ENCODE assay signal across 29 mouse cellular contexts in genomic region chr3:128380579-128380978, GRCm38 (mm10).
A peak's percentile ranks its signal among the peaks of the same experiment; 100 is the strongest.
DNase-seq lines count a peak whose midpoint lies in the region; ATAC-seq and TF ChIP-seq lines count a peak whose summit lies in the region.
"Had no signal": no experiment of that assay in that cellular context is flagged by ENCODE, and none has a peak within 500 bp of the region (broad histone marks: within the 10 kb centered on the region; RNA-seq: fewer than 3 reads in every experiment).

No protein-coding gene starts in this region.

- no peaks in the 10 kb centered on the region for H3K36me3 ChIP-seq in forebrain, embryonic 15.5 days
- no peaks in the 10 kb centered on the region for H3K36me3 ChIP-seq in forebrain, embryonic 10.5 days (replicated peaks)
- H3K36me3 ChIP-seq: embryonic facial prominence, embryonic 12.5 days; embryonic facial prominence, embryonic 15.5 days; G1E; heart, embryonic 10.5 days; heart, embryonic 13.5 days had no signal

- H3K9me3 ChIP-seq in forebrain, embryonic 15.5 days = no peaks in the 10 kb centered on the region
- H3K9me3 ChIP-seq in forebrain, embryonic 10.5 days = no peaks in the 10 kb centered on the region
- H3K9me3 ChIP-seq: embryonic facial prominence, embryonic 12.5 days; embryonic facial prominence, embryonic 15.5 days; heart, embryonic 10.5 days; heart, embryonic 13.5 days had no signal

- 0 out of 2 replicates have a peak, but pooled peaks have one; percentile 32 for ATAC-seq in forebrain, embryonic 15.5 days (replicated peaks)
- peak; percentile 52; the same call in 1 of the 2 replicates for ATAC-seq in frontal cortex, adult (ENCODE audit: low TSS enrichment)
- ATAC-seq: hindbrain, postnatal 0 days; inflammation-experienced regulatory T-cells, adult 6 months; intestine, embryonic 16.5 days; Patski had no signal

- no peak overlapping the region for H3K4me3 ChIP-seq in forebrain, embryonic 15.5 days
- no peak overlapping the region for H3K4me3 ChIP-seq in forebrain, embryonic 10.5 days
- H3K4me3 ChIP-seq: embryonic facial prominence, embryonic 12.5 days; embryonic facial prominence, embryonic 15.5 days; heart, adult 2 months; heart, embryonic 10.5 days; heart, embryonic 13.5 days had no signal

- no peak for DNase-seq in forebrain, embryonic 10.5 days (ENCODE audit: extremely low spot score, low spot score)
- no peak for DNase-seq in frontal cortex, postnatal 10 days (ENCODE audit: low spot score in 2 of 2)
- peak; percentile 14 for DNase-seq in brain, embryonic 14.5 days (ENCODE audit: low read depth)
- no peak for DNase-seq in heart, adult 11 months
- no peak for DNase-seq in thymus, postnatal 0 days (ENCODE audit: low spot score)
- DNase-seq: adrenal gland, postnatal 10 days; adrenal gland, postnatal 36 days; B cell, adult 2 months; cerebellum, adult 18-20 months; cerebellum, adult 9-10 months; cerebellum, postnatal 25 days; gastrocnemius, postnatal 25 days; heart, adult 2 months; heart, postnatal 14 days; heart, postnatal 4 days; kidney, adult 18-20 months had no signal

- no peak for TF ChIP-seq POLR2A in brain, embryonic 14.5 days (IDR thresholded peaks at IDR 0.05; ENCODE audit: borderline replicate concordance, extremely low read depth, insufficient read depth, insufficient read length, poor library complexity, severe bottlenecking)

- no peaks in the 10 kb centered on the region for H3K27me3 ChIP-seq in forebrain, embryonic 15.5 days
- H3K27me3 ChIP-seq in forebrain, embryonic 10.5 days (ENCODE audit: poor library complexity, severe bottlenecking) = no peaks in the 10 kb centered on the region
- H3K27me3 ChIP-seq: CH12.LX; embryonic facial prominence, embryonic 12.5 days; embryonic facial prominence, embryonic 15.5 days; heart, embryonic 13.5 days; Patski had no signal

- no peak overlapping the region for H3K4me2 ChIP-seq in forebrain, embryonic 15.5 days (replicated peaks)
- H3K4me2 ChIP-seq: embryonic facial prominence, embryonic 12.5 days; embryonic facial prominence, embryonic 15.5 days; heart, embryonic 13.5 days; hindbrain, embryonic 14.5 days had no signal

- no peak overlapping the region for H3K27ac ChIP-seq in forebrain, embryonic 15.5 days (replicated peaks)
- no peak overlapping the region for H3K27ac ChIP-seq in forebrain, embryonic 10.5 days
- H3K27ac ChIP-seq: embryonic facial prominence, embryonic 12.5 days; embryonic facial prominence, embryonic 15.5 days; heart, adult 2 months; heart, embryonic 10.5 days; heart, embryonic 13.5 days; hindbrain, embryonic 14.5 days; hindbrain, postnatal 0 days had no signal

- H3K9ac ChIP-seq in forebrain, embryonic 15.5 days (replicated peaks) = no peak overlapping the region
- H3K9ac ChIP-seq: embryonic facial prominence, embryonic 12.5 days; embryonic facial prominence, embryonic 15.5 days; heart, embryonic 13.5 days; hindbrain, embryonic 14.5 days had no signal

- WGBS in forebrain, embryonic 15.5 days = 80% methylated on average over 4 of the region's 4 CpGs
- 94% methylated on average over 4 of the region's 4 CpGs for WGBS in forebrain, embryonic 10.5 days

- no peaks in the 10 kb centered on the region for H3K4me1 ChIP-seq in forebrain, embryonic 15.5 days
- H3K4me1 ChIP-seq in forebrain, embryonic 10.5 days = no peaks in the 10 kb centered on the region
- H3K4me1 ChIP-seq: embryonic facial prominence, embryonic 12.5 days; embryonic facial prominence, embryonic 15.5 days; heart, embryonic 10.5 days; heart, embryonic 13.5 days had no signal

- TF ChIP-seq CTCF in brain, embryonic 14.5 days (IDR thresholded peaks at IDR 0.05; ENCODE audit: borderline replicate concordance, extremely low read depth, insufficient read depth, insufficient read length) = no peak
